Mouse (Mus musculus) kidney, adult 18-20 months (tissue): ENCODE data around the gene Cd163.
"Not testable (repeated sequence)": the region's sequence is repeated elsewhere in the genome, so short reads cannot be mapped to it uniquely, and the experiment has no call there.

Experiments
- DNase-seq: peaks from one replicate; pipeline ENCODE4 v3.0.0; 2021

Cd163 gene

GRCm38 (mm10) chr6:124304356-124304755, at the start of gene Cd163:
Cd163 (plus strand) TSS chr6:124304656.
- DNase-seq = no peak

DNA sequence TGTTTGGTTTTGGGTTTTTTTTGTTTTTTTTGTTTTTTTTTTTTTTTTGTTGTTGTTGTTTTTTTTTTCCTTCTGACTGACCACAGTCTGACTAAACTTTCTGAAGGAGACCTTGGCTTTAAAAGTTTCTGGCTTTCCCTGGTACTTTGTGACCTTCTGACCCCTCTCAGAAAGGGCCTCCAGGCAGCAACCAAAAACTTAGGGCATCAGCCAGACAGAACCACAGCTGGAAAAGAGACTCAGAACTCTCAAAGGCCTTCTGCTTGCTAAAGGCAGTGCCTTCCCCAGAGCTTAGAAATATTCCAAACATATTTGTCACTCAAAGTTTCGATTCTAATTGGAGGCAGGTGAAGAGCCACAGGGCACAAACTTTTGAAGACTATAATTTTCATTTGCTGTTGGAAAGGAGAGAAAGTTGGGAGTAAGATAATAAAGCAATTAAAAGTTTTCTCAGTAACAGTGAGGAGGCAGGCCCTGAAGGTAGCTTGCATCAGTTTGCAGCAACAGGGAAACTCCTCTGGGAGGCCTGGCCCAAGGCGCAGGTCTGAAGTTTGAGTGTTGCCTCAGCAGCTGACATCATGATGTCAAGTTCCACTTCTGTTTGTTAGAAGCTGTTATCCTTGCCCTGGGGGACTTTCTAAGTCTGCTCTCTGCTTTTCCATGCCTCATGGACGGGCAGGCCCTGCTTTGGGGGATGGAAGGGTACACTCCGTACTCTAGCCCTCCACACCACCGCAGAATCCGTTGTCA, 48.6 kb upstream of the Cd163 start:
- DNase-seq = no peak

GRCm38 (mm10) chr6:124260198-124260931, 44.1 kb upstream of the Cd163 start:
- DNase-seq = peak; percentile 55

DNA sequence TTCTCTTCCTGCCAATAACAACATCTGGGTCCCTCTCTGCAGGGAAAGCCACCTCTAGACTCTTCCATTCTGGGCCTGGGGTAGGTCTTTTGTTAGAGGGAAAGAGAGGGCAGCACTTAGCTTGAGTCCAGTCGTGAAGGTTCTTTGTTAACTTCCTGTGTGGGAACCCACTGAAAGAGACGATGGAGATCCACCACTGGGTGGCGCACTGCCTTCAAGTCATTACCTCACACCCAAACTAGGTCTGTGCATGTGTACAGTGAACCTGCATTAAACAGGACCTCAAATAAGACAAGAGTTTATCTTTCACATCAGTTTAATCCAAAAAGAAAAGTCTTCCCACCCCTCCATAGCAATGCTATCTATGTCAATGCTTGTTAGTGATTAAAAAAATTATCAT, 41.8 kb upstream of the Cd163 start:
- peak; percentile 68 for DNase-seq

DNA sequence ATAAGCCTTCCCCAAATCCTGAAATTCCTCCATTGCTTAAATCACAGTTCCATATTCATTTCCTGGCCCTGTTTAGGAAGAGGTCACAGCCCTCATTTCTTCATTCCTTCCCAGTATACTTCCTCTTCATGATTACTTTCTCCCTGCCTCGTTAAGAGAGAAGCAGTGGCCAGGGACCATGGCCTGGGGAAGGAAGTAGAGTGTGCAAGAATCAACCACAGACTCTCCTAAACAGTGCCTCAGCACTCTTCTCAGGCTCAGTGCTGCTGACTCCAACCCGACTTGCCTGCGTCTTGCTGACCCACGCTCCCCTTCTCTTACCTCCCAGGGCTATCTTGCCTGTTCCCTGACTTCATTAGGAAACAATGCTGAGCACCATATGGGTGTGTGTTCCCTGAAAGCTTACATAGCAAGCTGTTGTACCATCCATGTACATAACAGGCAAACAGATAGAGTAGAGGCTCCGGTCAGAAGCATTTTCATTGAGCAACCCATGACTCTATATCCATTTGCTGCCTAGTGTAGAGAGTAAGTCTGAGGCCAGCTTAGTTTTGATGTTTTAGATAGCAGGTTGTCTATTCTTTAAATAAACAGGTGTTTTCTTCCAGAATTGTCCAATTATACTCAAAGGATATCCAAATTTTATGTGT, 31.1 kb upstream of the Cd163 start:
- DNase-seq = no peak

GRCm38 (mm10) chr6:124277641-124278040, 26.8 kb upstream of the Cd163 start:
- peak; percentile 11 for DNase-seq

DNA sequence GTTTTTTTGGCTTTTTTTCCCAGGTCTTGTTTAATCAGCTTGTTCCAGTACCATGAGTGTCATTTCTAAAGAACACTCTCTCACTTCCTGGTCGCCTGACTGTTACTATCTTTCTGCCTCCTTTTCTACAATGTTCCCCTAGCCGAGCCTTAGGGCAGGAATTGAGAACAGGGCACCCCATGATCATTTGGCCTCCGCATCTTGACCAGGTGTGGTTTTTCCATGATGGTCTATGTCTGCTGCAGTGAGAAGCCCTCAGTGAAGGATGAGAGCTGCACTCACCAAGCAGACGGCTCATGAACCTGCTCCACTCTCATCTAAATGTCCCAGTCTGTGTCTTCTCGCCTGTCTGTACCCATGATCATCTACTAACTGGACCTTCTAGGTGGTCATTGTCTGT, 26.2 kb upstream of the Cd163 start:
- DNase-seq = no peak

DNA sequence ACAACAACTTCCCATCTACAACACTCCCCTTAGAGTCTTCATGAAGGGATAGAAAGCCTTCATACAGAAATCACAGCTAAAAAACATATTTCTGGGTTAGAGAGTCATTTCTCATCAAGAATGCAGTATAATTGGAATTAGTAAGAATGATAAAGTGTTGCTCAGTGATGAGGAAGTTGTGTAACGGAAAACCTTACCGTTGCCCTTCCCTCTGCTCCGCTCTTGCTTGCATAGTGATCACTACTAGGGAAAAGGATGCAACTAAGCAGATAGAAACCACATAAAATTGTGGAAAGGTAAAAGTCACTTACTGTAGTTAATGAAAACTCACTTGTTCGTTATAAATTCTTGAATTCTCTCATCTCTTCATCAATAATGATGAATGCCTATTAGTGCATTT, 21.7 kb upstream of the Cd163 start:
- no peak for DNase-seq

- not testable (repeated sequence) for DNase-seq
Observed at GRCm38 (mm10) chr6:124297378-124297777, 7.1 kb upstream of the Cd163 start.

GRCm38 (mm10) chr6:124301447-124302192, 2.8 kb upstream of the Cd163 start:
- no peak for DNase-seq

- DNase-seq = no peak
Observed at GRCm38 (mm10) chr6:124308935-124309334, 4.5 kb downstream of the Cd163 start.

DNA sequence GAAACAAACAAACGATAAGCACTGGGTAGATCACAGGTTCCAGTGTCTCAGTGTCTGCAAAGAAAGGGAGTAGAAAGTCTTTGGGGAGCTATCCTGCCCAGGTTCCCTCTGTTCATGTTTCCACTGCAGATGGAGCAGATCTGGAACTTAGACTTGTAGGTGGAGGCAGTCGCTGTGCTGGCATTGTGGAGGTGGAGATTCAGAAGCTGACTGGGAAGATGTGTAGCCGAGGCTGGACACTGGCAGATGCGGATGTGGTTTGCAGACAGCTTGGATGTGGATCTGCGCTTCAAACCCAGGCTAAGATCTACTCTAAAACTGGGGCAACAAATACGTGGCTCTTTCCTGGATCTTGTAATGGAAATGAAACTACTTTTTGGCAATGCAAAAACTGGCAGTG, 7.8 kb downstream of the Cd163 start:
- no peak for DNase-seq

GRCm38 (mm10) chr6:124320371-124320770, 15.9 kb downstream of the Cd163 start:
- DNase-seq = no peak

DNA sequence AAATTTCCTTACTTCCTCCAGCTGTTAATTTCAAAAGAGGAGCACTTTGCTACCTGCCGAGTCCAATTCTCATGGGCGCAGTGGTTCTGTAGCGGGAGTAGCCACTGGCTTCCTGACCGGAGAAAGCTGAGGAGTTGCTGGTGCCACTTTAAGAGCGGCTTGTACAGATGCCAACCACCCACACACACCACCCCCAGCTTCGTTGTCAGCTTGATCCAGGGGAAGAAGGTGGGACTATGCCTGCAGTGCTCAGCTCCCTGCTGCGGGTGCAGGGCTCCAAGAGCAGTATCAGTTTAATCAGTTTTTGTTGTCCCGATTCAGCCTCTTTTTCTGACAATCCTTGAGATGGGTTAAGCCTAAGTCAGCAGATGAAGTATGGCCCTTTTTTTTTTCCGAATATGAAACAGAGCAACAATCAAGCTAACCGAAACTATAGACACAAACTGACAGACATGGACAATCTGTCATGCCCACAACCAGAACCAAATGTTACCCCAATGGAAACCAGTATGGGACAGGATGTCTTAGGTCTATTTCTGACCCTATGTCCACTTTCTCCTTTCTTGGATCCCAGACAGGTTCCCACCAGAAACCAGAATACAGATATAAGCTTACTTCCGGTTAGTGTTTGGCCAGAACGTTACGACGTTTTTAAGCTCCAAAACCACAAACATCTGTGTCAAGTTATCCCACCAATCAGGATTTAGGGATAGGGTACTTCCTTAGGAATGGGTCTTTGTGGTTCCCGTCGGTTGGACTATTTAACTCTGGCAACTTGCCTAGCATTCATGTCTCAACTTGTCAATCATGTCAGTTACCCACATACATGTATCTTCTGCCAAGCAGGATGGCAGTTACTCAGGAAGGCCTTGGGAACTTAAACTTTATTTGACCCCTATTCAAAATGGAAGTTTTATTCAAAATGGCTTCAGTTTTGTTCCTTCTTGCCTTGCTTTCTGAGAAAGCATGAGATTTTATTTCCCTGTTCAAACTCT, 17.3 kb downstream of the Cd163 start:
- no peak for DNase-seq

DNA sequence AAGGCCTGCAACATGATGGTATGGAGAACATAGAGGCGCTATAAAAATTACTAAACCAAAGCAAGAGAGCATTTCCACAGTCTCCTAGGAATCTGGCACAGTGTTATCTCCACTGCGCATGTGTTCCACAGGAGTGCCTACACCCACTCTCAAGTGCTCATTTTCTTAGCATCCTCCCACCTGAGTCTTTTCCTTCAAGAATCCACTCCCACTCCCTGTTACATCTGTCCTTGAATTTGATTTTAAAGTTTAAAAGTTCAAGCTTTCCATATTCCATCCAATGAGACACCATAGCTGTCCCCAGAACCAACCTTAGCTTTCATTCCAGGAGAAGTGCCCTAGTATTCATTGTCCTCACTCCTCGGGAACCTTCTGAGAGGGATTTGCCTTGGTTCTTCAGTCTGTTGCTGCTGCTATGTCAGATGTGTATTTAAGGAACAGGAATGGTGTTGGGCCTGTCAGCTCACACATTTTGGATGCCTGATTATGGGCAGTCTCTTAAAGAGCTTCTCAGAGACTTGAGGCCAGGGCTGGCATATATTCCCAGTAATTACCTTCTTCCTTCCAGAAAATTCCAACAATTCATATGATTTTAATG, 24.0 kb downstream of the Cd163 start:
- DNase-seq = no peak

- DNase-seq = no peak
Observed at GRCm38 (mm10) chr6:124329622-124330021, 25.2 kb downstream of the Cd163 start.

DNA sequence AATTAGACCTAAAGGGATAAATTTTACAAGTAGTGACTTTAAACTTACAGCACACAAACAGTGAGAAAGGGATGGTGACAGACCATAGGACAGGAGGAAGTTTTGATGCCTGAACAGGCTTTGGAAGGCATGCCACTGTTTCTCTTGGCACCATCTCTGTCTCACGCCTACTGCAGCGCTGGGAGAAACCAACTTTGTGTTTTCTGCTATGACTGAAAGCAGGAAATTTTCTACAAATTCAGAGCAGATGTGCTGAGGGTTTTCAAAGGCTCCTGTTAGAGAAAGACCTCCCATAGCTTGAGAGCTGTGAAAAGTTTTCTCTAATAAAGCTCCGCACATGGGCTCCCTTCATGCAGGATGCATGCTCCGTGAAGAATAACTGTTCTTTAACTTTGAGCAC, 40.6 kb downstream of the Cd163 start:
- DNase-seq = no peak

DNA sequence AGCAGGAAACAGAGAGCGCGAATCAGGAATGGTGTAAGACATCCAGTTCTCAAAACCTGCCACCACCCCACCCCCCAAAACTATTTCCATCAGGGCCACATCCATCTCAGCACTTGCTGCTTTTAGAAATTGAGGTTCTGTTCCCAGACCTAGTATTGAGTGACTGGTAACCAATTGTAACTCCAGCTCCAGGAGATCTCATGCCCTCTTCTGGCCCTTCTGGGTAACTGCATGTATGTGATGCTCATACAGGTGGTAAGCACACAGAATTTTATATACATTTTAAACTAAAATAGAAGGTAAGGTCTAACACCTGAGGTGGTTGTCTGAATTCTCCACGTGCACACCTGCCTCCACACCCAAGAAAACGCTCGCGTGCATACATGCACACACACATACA, 42.2 kb downstream of the Cd163 start:
- no peak for DNase-seq

DNA sequence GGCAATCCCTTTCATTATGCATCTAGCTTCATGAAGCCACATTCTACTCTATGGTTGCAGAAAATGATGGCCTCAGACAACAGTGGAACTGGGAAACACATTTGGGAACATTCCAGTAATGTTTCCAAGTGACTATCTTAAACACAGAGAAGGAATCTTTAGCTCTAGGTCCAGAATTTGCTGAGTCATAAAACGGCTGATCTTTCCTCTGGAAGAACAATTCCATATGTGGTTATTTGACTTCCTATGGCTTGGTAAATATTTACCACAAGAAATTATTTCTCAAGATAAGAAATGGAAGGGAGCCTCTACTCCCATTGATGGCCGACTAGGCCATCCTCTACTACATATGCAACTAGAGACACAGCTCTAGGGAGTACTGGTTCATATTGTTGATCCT, 48.8 kb downstream of the Cd163 start:
- DNase-seq = no peak

- no peak for DNase-seq
Observed at GRCm38 (mm10) chr6:124358953-124359352, 54.5 kb downstream of the Cd163 start.

GRCm38 (mm10) chr6:124360549-124360948, 56.1 kb downstream of the Cd163 start:
- DNase-seq = no peak

DNA sequence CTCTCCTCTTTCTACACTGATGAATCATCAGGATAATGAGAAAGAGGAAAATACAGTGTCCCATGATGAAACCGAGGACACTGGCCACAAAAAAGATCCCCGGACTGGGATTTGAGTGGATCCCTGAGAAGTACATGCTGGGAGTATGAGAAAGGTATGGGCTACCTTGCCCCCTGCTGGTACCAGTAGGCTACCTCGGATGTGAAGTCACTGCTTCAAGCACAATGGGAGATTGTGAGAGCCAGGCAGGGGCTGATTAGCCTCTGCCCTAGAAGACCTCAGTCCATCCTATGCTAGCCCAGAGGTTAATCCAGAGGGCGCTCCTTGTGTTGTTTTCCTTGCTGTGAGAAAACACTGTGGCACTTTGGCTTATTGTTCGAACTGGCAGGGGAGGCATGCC, 59.9 kb downstream of the Cd163 start:
- DNase-seq = no peak
